Mouse (Mus musculus) testis, adult 2 months (tissue): ENCODE results near the gene Pde8a.

Source experiments
- CTCF ChIP-seq: fragments of 200-500 bp; IDR thresholded peaks from 2 replicates; pipeline ENCODE4 v1.5.1; 2012; ENCODE audit warnings: low read depth, mild to moderate bottlenecking, inconsistent platforms, low read length, moderate library complexity; ENCODE audit not compliant: control insufficient read depth, insufficient read depth, insufficient replicate concordance
- POLR2A ChIP-seq: fragments of 200-500 bp; IDR thresholded peaks from 2 replicates; pipeline ENCODE4 v1.6.1; 2012; ENCODE audit warnings: low read depth, mild to moderate bottlenecking, inconsistent platforms, low read length, moderate library complexity; ENCODE audit not compliant: control insufficient read depth

- no peak for TF ChIP-seq CTCF
- TF ChIP-seq POLR2A, result no peak
These were observed 156.3 kb downstream of the Pde8a start for GRCm38 (mm10) chr7:81369724-81370123.
